Mouse (Mus musculus): ENCODE data around the gene Spsb4.

GRCm38 (mm10) chr9:96982940-96983339 lies 35.7 kb downstream of the Spsb4 start:
- TF ChIP-seq CTCF (conservative IDR thresholded peaks at IDR 0.05; ENCODE audit: low read length) (no peak), NANOG (IDR thresholded peaks at IDR 0.05; ENCODE audit: borderline replicate concordance, low read length) (no peak)

Measured in E14TG2a.4 (cell line).